Mouse (Mus musculus): Measurements from ENCODE around the gene Olfr94. TPM values are rescaled to one million over a fixed set of nuclear protein-coding genes. Genes with fewer than 3 reads are reported as not detected.
"Not testable (repeated sequence)": the region's sequence is repeated elsewhere in the genome, so short reads cannot be mapped to it uniquely, and the experiment has no call there.

Gene Olfr94
- polyA plus RNA-seq (2012; rRNA removed) (not detected in 2 replicates), polyA plus RNA-seq (2014; fragmentation: Nextera tagmentation; extraction: Ambion mirVana) (not detected in 2 replicates)

GRCm38 (mm10) chr17:37200894-37201293 lies at the start of gene Olfr94:
Olfr94 (minus strand) TSS chr17:37200994.
- WGBS (ENCODE audit: insufficient replicate concordance): 49% methylated on average over 2 of the region's 2 CpGs
- H3K36me3 ChIP-seq (replicated peaks; ENCODE audit: control insufficient read depth, insufficient read depth, low read depth): no peaks in the 10 kb centered on the region
- TF ChIP-seq EP300 (IDR thresholded peaks at IDR 0.05; ENCODE audit: low read depth) (no peak), CTCF (IDR thresholded peaks at IDR 0.05; ENCODE audit: low read depth) (no peak)
- H3K4me3 ChIP-seq (ENCODE audit: insufficient read depth in 1 of 2, low read depth in 2 of 2, low read length in 2 of 2): no peak within 1 kb of the TSS
- no peak within 1 kb of the TSS for H3K9ac ChIP-seq (replicated peaks)
- H3K9me3 ChIP-seq (ENCODE audit: control insufficient read depth, low read length): no peaks in the 10 kb centered on the region
- ATAC-seq (ENCODE audit: insufficient read depth) (no peak), DNase-seq (ENCODE audit: low read depth in 3 of 3, low spot score in 3 of 3) (no peak)
- H3K4me1 ChIP-seq (replicated peaks; ENCODE audit: control insufficient read depth in 2 of 2, insufficient read depth in 2 of 2, low read length in 1 of 2): no peaks in the 10 kb centered on the region
- peaks cover 22% of the 10 kb centered on the region for H3K27me3 ChIP-seq (ENCODE audit: control insufficient read depth, insufficient read depth, low read length)
- no peak within 1 kb of the TSS for H3K4me2 ChIP-seq (ENCODE audit: low read depth)
- no peak within 1 kb of the TSS for H3K27ac ChIP-seq

GRCm38 (mm10) chr17:37250544-37250943 lies 49.8 kb upstream of the Olfr94 start:
- DNase-seq (ENCODE audit: low read depth in 3 of 3, low spot score in 3 of 3) (no peak), ATAC-seq (ENCODE audit: insufficient read depth) (no peak)
- no peaks in the 10 kb centered on the region for H3K36me3 ChIP-seq (replicated peaks; ENCODE audit: control insufficient read depth, insufficient read depth, low read depth)
- H3K9ac ChIP-seq (replicated peaks): no peak overlapping the region
- no peaks in the 10 kb centered on the region for H3K9me3 ChIP-seq (ENCODE audit: control insufficient read depth, low read length)
- peak; percentile 56 for TF ChIP-seq CTCF (IDR thresholded peaks at IDR 0.05; ENCODE audit: low read depth)
- TF ChIP-seq EP300 (IDR thresholded peaks at IDR 0.05; ENCODE audit: low read depth): no peak
- no peaks in the 10 kb centered on the region for H3K4me1 ChIP-seq (replicated peaks; ENCODE audit: control insufficient read depth in 2 of 2, insufficient read depth in 2 of 2, low read length in 1 of 2)
- H3K27ac ChIP-seq: no peak overlapping the region
- H3K27me3 ChIP-seq (ENCODE audit: control insufficient read depth, insufficient read depth, low read length): no peaks in the 10 kb centered on the region
- WGBS (ENCODE audit: insufficient replicate concordance): 10% methylated on average over 1 of the region's 1 CpGs
- H3K4me2 ChIP-seq (ENCODE audit: low read depth): no peak overlapping the region
- H3K4me3 ChIP-seq (ENCODE audit: insufficient read depth in 1 of 2, low read depth in 2 of 2, low read length in 2 of 2): no peak overlapping the region

GRCm38 (mm10) chr17:37249460-37249859 lies 48.7 kb upstream of the Olfr94 start:
- Histone ChIP-seq H3K9me3 (ENCODE audit: control insufficient read depth, low read length) (no peaks in the 10 kb centered on the region), H3K36me3 (replicated peaks; ENCODE audit: control insufficient read depth, insufficient read depth, low read depth) (no peaks in the 10 kb centered on the region), H3K4me3 (ENCODE audit: insufficient read depth in 1 of 2, low read depth in 2 of 2, low read length in 2 of 2) (no peak overlapping the region), H3K4me1 (replicated peaks; ENCODE audit: control insufficient read depth in 2 of 2, insufficient read depth in 2 of 2, low read length in 1 of 2) (no peaks in the 10 kb centered on the region), H3K27ac (no peak overlapping the region), H3K9ac (replicated peaks) (no peak overlapping the region), H3K27me3 (ENCODE audit: control insufficient read depth, insufficient read depth, low read length) (no peaks in the 10 kb centered on the region), H3K4me2 (ENCODE audit: low read depth) (no peak overlapping the region)
- no peak for DNase-seq (ENCODE audit: low read depth in 3 of 3, low spot score in 3 of 3)
- TF ChIP-seq CTCF (IDR thresholded peaks at IDR 0.05; ENCODE audit: low read depth): no peak
- no peak for TF ChIP-seq EP300 (IDR thresholded peaks at IDR 0.05; ENCODE audit: low read depth)
- no peak for ATAC-seq (ENCODE audit: insufficient read depth)

DNA sequence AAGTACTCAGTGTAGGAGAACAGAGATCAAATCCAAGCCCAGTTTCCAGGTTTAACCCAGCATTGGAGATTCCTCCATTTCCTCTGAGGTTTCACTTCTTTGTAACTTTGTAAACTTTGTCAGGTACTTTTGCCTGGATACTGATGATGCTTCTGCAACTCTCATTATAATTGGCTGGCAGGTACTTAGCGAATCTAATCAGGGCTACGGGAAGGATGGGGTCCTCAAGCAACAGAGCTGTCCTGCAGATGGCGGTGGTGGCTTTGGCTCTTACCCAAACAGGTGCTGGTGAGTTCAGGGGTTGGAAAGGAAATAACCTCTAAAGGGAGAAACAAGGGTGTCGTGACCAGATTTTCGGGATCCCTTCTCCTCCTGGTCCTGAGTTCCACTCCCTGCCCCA lies 45.9 kb upstream of the Olfr94 start:
- H3K27me3 ChIP-seq (ENCODE audit: control insufficient read depth, insufficient read depth, low read length): no peaks in the 10 kb centered on the region
- H3K9me3 ChIP-seq (ENCODE audit: control insufficient read depth, low read length): no peaks in the 10 kb centered on the region
- no peak overlapping the region for H3K4me2 ChIP-seq (ENCODE audit: low read depth)
- H3K27ac ChIP-seq: no peak overlapping the region
- TF ChIP-seq CTCF (IDR thresholded peaks at IDR 0.05; ENCODE audit: low read depth) (no peak), EP300 (IDR thresholded peaks at IDR 0.05; ENCODE audit: low read depth) (no peak)
- WGBS (ENCODE audit: insufficient replicate concordance): 18% methylated on average over 5 of the region's 5 CpGs
- DNase-seq (ENCODE audit: low read depth in 3 of 3, low spot score in 3 of 3) (no peak), ATAC-seq (ENCODE audit: insufficient read depth) (no peak)
- H3K9ac ChIP-seq (replicated peaks): no peak overlapping the region
- H3K4me3 ChIP-seq (ENCODE audit: insufficient read depth in 1 of 2, low read depth in 2 of 2, low read length in 2 of 2): no peak overlapping the region
- no peaks in the 10 kb centered on the region for H3K4me1 ChIP-seq (replicated peaks; ENCODE audit: control insufficient read depth in 2 of 2, insufficient read depth in 2 of 2, low read length in 1 of 2)
- no peaks in the 10 kb centered on the region for H3K36me3 ChIP-seq (replicated peaks; ENCODE audit: control insufficient read depth, insufficient read depth, low read depth)

DNA sequence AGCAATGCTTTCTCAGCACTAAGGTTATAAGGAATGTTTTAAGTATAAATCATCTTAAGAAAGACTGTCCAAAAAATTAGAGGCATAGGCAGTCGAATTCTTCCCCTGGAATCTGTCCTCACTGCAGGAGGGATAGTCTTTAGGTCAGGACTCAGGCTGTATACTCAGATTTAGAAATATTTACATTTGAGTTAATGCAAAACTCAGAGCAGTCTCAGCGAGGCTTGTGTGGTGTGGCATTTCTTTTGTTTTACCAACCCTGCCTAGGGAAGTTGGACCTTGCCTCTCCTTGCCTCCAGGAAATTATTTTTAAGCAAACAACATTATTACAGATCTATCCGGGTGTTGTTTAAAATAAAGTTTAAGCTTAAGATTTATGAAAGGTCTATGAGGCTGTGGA lies 41.4 kb upstream of the Olfr94 start:
- no peak overlapping the region for H3K4me2 ChIP-seq (ENCODE audit: low read depth)
- H3K27me3 ChIP-seq (ENCODE audit: control insufficient read depth, insufficient read depth, low read length): no peaks in the 10 kb centered on the region
- H3K9ac ChIP-seq (replicated peaks): no peak overlapping the region
- H3K9me3 ChIP-seq (ENCODE audit: control insufficient read depth, low read length): no peaks in the 10 kb centered on the region
- H3K4me1 ChIP-seq (replicated peaks; ENCODE audit: control insufficient read depth in 2 of 2, insufficient read depth in 2 of 2, low read length in 1 of 2): no peaks in the 10 kb centered on the region
- no peak for DNase-seq (ENCODE audit: low read depth in 3 of 3, low spot score in 3 of 3)
- H3K27ac ChIP-seq: no peak overlapping the region
- H3K4me3 ChIP-seq (ENCODE audit: insufficient read depth in 1 of 2, low read depth in 2 of 2, low read length in 2 of 2): no peak overlapping the region
- H3K36me3 ChIP-seq (replicated peaks; ENCODE audit: control insufficient read depth, insufficient read depth, low read depth): no peaks in the 10 kb centered on the region
- TF ChIP-seq EP300 (IDR thresholded peaks at IDR 0.05; ENCODE audit: low read depth) (no peak), CTCF (IDR thresholded peaks at IDR 0.05; ENCODE audit: low read depth) (no peak)
- no peak for ATAC-seq (ENCODE audit: insufficient read depth)
- 27% methylated on average over 3 of the region's 3 CpGs for WGBS (ENCODE audit: insufficient replicate concordance)

- WGBS (ENCODE audit: insufficient replicate concordance): 70% methylated on average over 2 of the region's 2 CpGs
- not testable (repeated sequence) for H3K9me3 ChIP-seq (ENCODE audit: control insufficient read depth, low read length); H3K4me1 ChIP-seq (replicated peaks; ENCODE audit: control insufficient read depth in 2 of 2, insufficient read depth in 2 of 2, low read length in 1 of 2); H3K9ac ChIP-seq (replicated peaks); H3K27me3 ChIP-seq (ENCODE audit: control insufficient read depth, insufficient read depth, low read length); H3K4me3 ChIP-seq (ENCODE audit: insufficient read depth in 1 of 2, low read depth in 2 of 2, low read length in 2 of 2); H3K27ac ChIP-seq; DNase-seq (ENCODE audit: low read depth in 3 of 3, low spot score in 3 of 3); H3K4me2 ChIP-seq (ENCODE audit: low read depth); ATAC-seq (ENCODE audit: insufficient read depth); H3K36me3 ChIP-seq (replicated peaks; ENCODE audit: control insufficient read depth, insufficient read depth, low read depth)
Measured at GRCm38 (mm10) chr17:37237230-37237629, 36.4 kb upstream of the Olfr94 start, which contains the start of gene Olfr97. Olfr97 (minus strand) TSS chr17:37237330.

All from liver, embryonic 14.5 days (tissue).